Mouse (Mus musculus) megakaryocyte, embryonic 14.5 days (primary cell): ENCODE data around the gene Snrpd2. TPM values are rescaled to one million over a fixed set of nuclear protein-coding genes. Genes with fewer than 3 reads are reported as not detected.

Experiments
- H3K27me3 ChIP-seq: replicated peaks from 2 replicates; pipeline ENCODE3; 2012; ENCODE audit warnings: inconsistent platforms
- H3K36me3 ChIP-seq: replicated peaks from 2 replicates; pipeline ENCODE3; 2012; ENCODE audit warnings: low read length, inconsistent platforms, mixed read lengths
- H3K4me1 ChIP-seq: 2 replicates; pipeline ENCODE4 v1.6.1; 2012; ENCODE audit warnings: inconsistent platforms
- H3K4me3 ChIP-seq: replicated peaks from 2 replicates; pipeline ENCODE3; 2012; ENCODE audit warnings: moderate library complexity, mild to moderate bottlenecking, inconsistent platforms
- H3K9me3 ChIP-seq: 2 replicates; pipeline ENCODE4 v1.6.1; 2012; ENCODE audit warnings: inconsistent platforms
- FLI1 ChIP-seq: IDR thresholded peaks from 2 replicates; pipeline ENCODE4 v1.6.1; 2012; ENCODE audit warnings: low read length, inconsistent platforms, mixed read lengths
- GATA1 ChIP-seq: IDR thresholded peaks from 3 replicates; pipeline ENCODE4 v1.6.1; 2012; ENCODE audit warnings: mixed read lengths, low read length, inconsistent platforms, borderline replicate concordance
- polyA plus RNA-seq: library from polyadenylated mRNA; stranded (reverse); fragments of >175 nt; gene quantifications from 2 replicates; pipeline ENCODE4 v1.2.3, GENCODE M21; 2012; ENCODE audit warnings: low replicate concordance; ENCODE audit not compliant: insufficient read depth

Gene Snrpd2
- polyA plus RNA-seq, 1 experiment = 69.4 TPM

GRCm38 (mm10) chr7:19197985-19198384 is 48.5 kb downstream of the Snrpd2 start:
- no peak for TF ChIP-seq FLI1
- TF ChIP-seq GATA1 = no peak
- Histone ChIP-seq H3K4me1 (peaks cover 10% of the 10 kb centered on the region), H3K4me3 (no peak overlapping the region), H3K27me3 (no peaks in the 10 kb centered on the region), H3K36me3 (peaks cover 100% of the 10 kb centered on the region), H3K9me3 (peaks cover 12% of the 10 kb centered on the region)

GRCm38 (mm10) chr7:19201660-19202059 is 52.1 kb downstream of the Snrpd2 start:
- Histone ChIP-seq H3K4me3 (no peak overlapping the region), H3K4me1 (peaks cover 1% of the 10 kb centered on the region), H3K36me3 (peaks cover 98% of the 10 kb centered on the region), H3K27me3 (no peaks in the 10 kb centered on the region), H3K9me3 (no peaks in the 10 kb centered on the region)
- no peak for TF ChIP-seq GATA1
- TF ChIP-seq FLI1 = no peak

- no peak overlapping the region for H3K4me3 ChIP-seq
- H3K36me3 ChIP-seq = peaks cover 98% of the 10 kb centered on the region
- TF ChIP-seq GATA1 = no peak
- TF ChIP-seq FLI1 = no peak
- H3K9me3 ChIP-seq = no peaks in the 10 kb centered on the region
- H3K27me3 ChIP-seq = no peaks in the 10 kb centered on the region
- no peaks in the 10 kb centered on the region; the same call in none of the 2 replicates for H3K4me1 ChIP-seq
Measured at GRCm38 (mm10) chr7:19202065-19202850, 52.7 kb downstream of the Snrpd2 start.

Other genes starting within 250 kb of the Snrpd2 start
- 55.0 and 80.2 TPM in 2 replicates for gene Ccdc61, start 239.3 kb upstream of the Snrpd2 start, polyA plus RNA-seq
- gene Nova2, start 223.8 kb upstream of the Snrpd2 start, polyA plus RNA-seq = 0.02 and 0.64 TPM in 2 replicates
- not detected in 2 replicates for gene Nanos2, start 162.3 kb upstream of the Snrpd2 start, polyA plus RNA-seq
- 2.5 and 6.7 TPM in 2 replicates for gene Mypop, start 158.5 kb upstream of the Snrpd2 start, polyA plus RNA-seq
- 53.2 and 120 TPM in 2 replicates for gene Irf2bp1, start 145.7 kb upstream of the Snrpd2 start, polyA plus RNA-seq
- gene Foxa3, start 126.2 kb upstream of the Snrpd2 start, polyA plus RNA-seq = not detected in 2 replicates
- gene Sympk, start 125.3 kb upstream of the Snrpd2 start, polyA plus RNA-seq = 176 and 205 TPM in 2 replicates
- not detected in 2 replicates for gene Rsph6a, start 95.0 kb upstream of the Snrpd2 start, polyA plus RNA-seq
- gene Dmwd, start 73.5 kb upstream of the Snrpd2 start, polyA plus RNA-seq = 13.4 and 30.3 TPM in 2 replicates
- gene Dmpk, start 65.9 kb upstream of the Snrpd2 start, polyA plus RNA-seq = 7.7 and 25.2 TPM in 2 replicates
- gene Six5, start 55.1 kb upstream of the Snrpd2 start, polyA plus RNA-seq = 11.5 and 23.2 TPM in 2 replicates
- not detected in 2 replicates for gene Gm4969, start 31.4 kb upstream of the Snrpd2 start, polyA plus RNA-seq
- 28.9 and 35.0 TPM in 2 replicates for gene Fbxo46, start 29.9 kb upstream of the Snrpd2 start, polyA plus RNA-seq
- 5.0 and 11.8 TPM in 2 replicates for gene Qpctl, start 431 bp upstream of the Snrpd2 start, polyA plus RNA-seq
- 1.2 TPM in 2 replicates for gene Gipr, start 16.4 kb downstream of the Snrpd2 start, polyA plus RNA-seq
- 53.9 and 56.3 TPM in 2 replicates for gene Eml2, start 26.7 kb downstream of the Snrpd2 start, polyA plus RNA-seq
- gene Gpr4, start 62.8 kb downstream of the Snrpd2 start, polyA plus RNA-seq = 0.03 TPM in 1 of 2 replicates, not detected in the other
- 7.3 and 11.6 TPM in 2 replicates for gene Opa3, start 78.6 kb downstream of the Snrpd2 start, polyA plus RNA-seq
- 828 and 2,423 TPM in 2 replicates for gene Vasp, start 122.1 kb downstream of the Snrpd2 start, polyA plus RNA-seq
- not detected in 2 replicates for gene Ppm1n, start 130.3 kb downstream of the Snrpd2 start, polyA plus RNA-seq
- gene Rtn2, start 132.9 kb downstream of the Snrpd2 start, polyA plus RNA-seq = 6.1 and 8.4 TPM in 2 replicates
- 12.9 and 33.1 TPM in 2 replicates for gene Fosb, start 160.3 kb downstream of the Snrpd2 start, polyA plus RNA-seq
- gene Ercc1, start 195.1 kb downstream of the Snrpd2 start, polyA plus RNA-seq = 36.5 and 52.2 TPM in 2 replicates
- 13.3 and 50.4 TPM in 2 replicates for gene Cd3eap, start 209.8 kb downstream of the Snrpd2 start, polyA plus RNA-seq
- 21.5 and 54.3 TPM in 2 replicates for gene Ppp1r13l, start 210.0 kb downstream of the Snrpd2 start, polyA plus RNA-seq
- gene Ercc2, start 232.3 kb downstream of the Snrpd2 start, polyA plus RNA-seq = 24.2 and 30.8 TPM in 2 replicates